Mouse (Mus musculus) C2C12 (cell line): ENCODE measurements around the gene Acvr1.

Source experiments
- CTCF ChIP-seq: IDR thresholded peaks from one replicate; pipeline ENCODE4 v1.5.1; 2011; ENCODE audit not compliant: control insufficient read depth, insufficient read depth, insufficient read length
- MAX ChIP-seq: IDR thresholded peaks from one replicate; pipeline ENCODE4 v1.6.1; 2011; ENCODE audit warnings: mild to moderate bottlenecking, control low read depth
- MYOD1 ChIP-seq: IDR thresholded peaks from one replicate; pipeline ENCODE4 v1.6.1; 2011; ENCODE audit warnings: low read depth; ENCODE audit not compliant: control insufficient read depth, insufficient read length
- MYOG ChIP-seq: IDR thresholded peaks from one replicate; pipeline ENCODE4 v1.6.1; 2011; ENCODE audit not compliant: control insufficient read depth, insufficient read length; ENCODE audit errors: extremely low read depth
- USF1 ChIP-seq: IDR thresholded peaks from one replicate; pipeline ENCODE4 v1.6.1; 2011; ENCODE audit warnings: low read depth, mild to moderate bottlenecking, control low read depth, moderate library complexity

DNA sequence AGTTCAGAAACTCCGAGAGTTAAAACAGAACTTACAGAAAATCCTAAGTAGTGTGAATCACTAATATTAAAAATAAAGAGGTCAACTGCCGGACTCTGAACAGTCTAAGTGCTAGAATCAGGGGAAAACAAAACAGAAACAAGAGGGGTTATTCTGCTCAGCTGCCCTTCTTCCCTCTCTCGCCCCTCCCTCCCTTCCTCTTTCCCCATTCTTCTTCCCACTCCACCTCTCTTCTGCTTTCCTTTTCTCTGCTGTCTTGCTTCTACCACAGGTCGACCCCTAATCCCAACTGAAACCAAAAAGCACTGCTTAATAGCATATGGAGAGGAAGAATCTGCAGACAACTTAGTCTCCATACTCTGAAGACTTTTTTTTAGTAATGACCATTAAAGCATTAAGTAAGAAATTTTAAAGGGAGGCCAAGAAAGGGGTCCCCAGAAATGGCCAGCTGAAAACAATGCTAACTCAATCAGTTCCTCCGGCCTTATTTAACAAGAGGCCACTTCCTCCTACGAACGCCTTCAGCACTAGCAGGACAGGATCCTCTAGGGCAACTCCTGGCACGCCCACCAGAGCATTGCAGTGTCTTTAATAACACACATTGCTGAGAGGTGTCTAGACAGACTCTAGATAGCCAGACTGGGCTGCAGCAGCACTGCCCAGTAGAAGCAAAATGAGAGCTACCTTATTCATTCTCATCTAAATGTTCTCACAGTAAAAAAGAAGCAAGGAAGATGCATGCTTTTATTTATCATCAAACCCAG lies 70.1 kb downstream of the Acvr1 start:
- TF ChIP-seq CTCF (no peak), MAX (no peak), USF1 (no peak), MYOG (no peak), MYOD1 (no peak)
